Comparison of ENCODE assay signal across 8 mouse cellular contexts in the genomic region with DNA sequence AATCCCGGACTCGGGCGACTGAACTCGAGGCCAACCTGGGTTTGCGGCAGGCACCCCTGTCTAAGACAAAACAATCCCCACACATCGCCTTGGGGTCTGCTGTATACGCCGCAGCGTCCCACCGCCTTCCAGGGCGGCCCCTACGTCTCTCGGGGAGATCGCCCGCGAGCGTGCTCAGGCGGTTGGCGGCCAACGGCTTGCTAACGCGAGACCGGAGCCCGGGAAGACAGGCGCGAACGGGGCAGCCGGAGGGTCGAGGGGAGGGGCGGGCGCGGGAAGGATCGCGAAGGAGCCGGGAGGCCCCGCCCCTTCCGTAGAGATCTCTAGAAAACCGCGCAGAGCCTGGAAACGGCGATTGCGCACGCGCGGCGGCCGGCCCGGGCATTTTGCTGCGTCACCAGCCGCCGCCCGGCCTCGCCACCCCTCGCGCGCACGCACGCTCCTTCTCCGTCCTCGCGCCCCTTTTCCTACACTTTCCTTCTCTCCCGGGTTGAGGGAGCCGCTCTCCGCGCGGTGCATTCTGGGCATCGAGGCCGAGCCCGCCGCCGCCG. TPM values are rescaled to one million over a fixed set of nuclear protein-coding genes. Genes with fewer than 3 reads are reported as not detected.
DNase-seq lines count a peak whose midpoint lies in the region; ATAC-seq lines count a peak whose summit lies in the region.

Gene Ptges3 (plus strand): TSS at position 354 of the 551 bp plus-strand sequence.

- peak within 1 kb of the TSS; percentile 86 for H3K9ac ChIP-seq in hindbrain, embryonic 16.5 days (ENCODE audit: low read depth, low read length)

- peak within 1 kb of the TSS; percentile 98 for H3K27ac ChIP-seq in hindbrain, embryonic 16.5 days (ENCODE audit: low read depth, low read length)
- peak within 1 kb of the TSS; percentile 82 for H3K27ac ChIP-seq in macrophage

- H3K9me3 ChIP-seq in hindbrain, embryonic 16.5 days (ENCODE audit: control insufficient read depth, low read length) = no peaks in the 10 kb centered on the region

- H3K4me1 ChIP-seq in hindbrain, embryonic 16.5 days (ENCODE audit: control insufficient read depth, insufficient read depth, low read depth, low read length) = peaks cover 21% of the 10 kb centered on the region

- DNase-seq in T-cell, adult 2 months (ENCODE audit: low spot score) = peak; percentile 95
- DNase-seq in cerebellum, postnatal 36 days = peak; percentile 99
- peak; percentile 95 for DNase-seq in gastrocnemius, adult 18-20 months (ENCODE audit: low spot score)
- peak; percentile 95 to 98 for DNase-seq in left cerebral cortex, adult 18-20 months (ENCODE audit: low spot score in 2 of 2)
- DNase-seq in right cerebral cortex, adult 18-20 months = peak; percentile 98
- DNase-seq in urinary bladder, postnatal 10 days (ENCODE audit: low spot score) = peak; percentile 88

- peak within 1 kb of the TSS; percentile 77 for H3K4me2 ChIP-seq in hindbrain, embryonic 16.5 days (ENCODE audit: low read length)

- no peaks in the 10 kb centered on the region for H3K27me3 ChIP-seq in hindbrain, embryonic 16.5 days (replicated peaks; ENCODE audit: control insufficient read depth, insufficient read depth, low read length)

- WGBS in hindbrain, embryonic 16.5 days = under 1% methylated on average over 72 of the region's 72 CpGs
- WGBS in macrophage (ENCODE audit: missing documents) = under 1% methylated on average over 53 of the region's 72 CpGs

- no peaks in the 10 kb centered on the region for H3K36me3 ChIP-seq in hindbrain, embryonic 16.5 days (ENCODE audit: control insufficient read depth, insufficient read depth, low read length)
- no peaks in the 10 kb centered on the region for H3K36me3 ChIP-seq in macrophage (ENCODE audit: inconsistent target)

- H3K4me3 ChIP-seq in hindbrain, embryonic 16.5 days (ENCODE audit: low read length) = peak within 1 kb of the TSS; percentile 87
- peak within 1 kb of the TSS; percentile 65 for H3K4me3 ChIP-seq in macrophage (ENCODE audit: inconsistent target)

- ATAC-seq in hindbrain, embryonic 16.5 days = peak; percentile 95

- peaks cover 44% of the 10 kb centered on the region for H3K79me2 ChIP-seq in macrophage (ENCODE audit: inconsistent target)

RNA-seq across cellular contexts. Expression of gene Ptges3, which starts in this region (rescaled TPM):
- total RNA-seq in gastrocnemius, adult 18-20 months (2021) = 10 to 100 TPM; 72.1 to 87.9 TPM
- polyA plus RNA-seq in hindbrain, embryonic 16.5 days (2015; fragmentation: Nextera tagmentation; extraction: Ambion mirVana) = 359 and 361 TPM in 2 replicates
- 100 to 1,000 TPM; 137 to 142 TPM for total RNA-seq in left cerebral cortex, adult 18-20 months (2021)
- total RNA-seq in macrophage (2018; cell fraction: chromatin; rRNA removed) = 10 to 100 TPM; 20.4 to 59.5 (median 32.0) TPM
- 100 to 1,000 TPM; 104 to 143 (median 120) TPM for total RNA-seq in macrophage (2018; cell fraction: cytosol; rRNA removed)
- 10 to 100 TPM; 32.1 to 91.0 (median 51.0) TPM for total RNA-seq in macrophage (2018; cell fraction: nucleus; rRNA removed)
- 66.7 to 167 TPM (median 80.1 TPM) in 3 replicates for polyA plus RNA-seq in macrophage (2018)

Comparison
In these comparisons a context has a peak if more than half of its experiments do, and no peak if none do; other contexts are left out.
1. Peak in every context shown above with its lines: DNase-seq, ATAC-seq, H3K4me3 ChIP-seq and H3K27ac ChIP-seq.